Mouse (Mus musculus) adrenal gland (tissue): Measurements from ENCODE around the gene Cdkl3.

Experiments used
- intact Hi-C: fragments of 180-260 bp; cut with DNase I; formaldehyde crosslinking; loops from one replicate; pipeline ENCODE4 v1.15.1; 2025

The Cdkl3 gene

DNA sequence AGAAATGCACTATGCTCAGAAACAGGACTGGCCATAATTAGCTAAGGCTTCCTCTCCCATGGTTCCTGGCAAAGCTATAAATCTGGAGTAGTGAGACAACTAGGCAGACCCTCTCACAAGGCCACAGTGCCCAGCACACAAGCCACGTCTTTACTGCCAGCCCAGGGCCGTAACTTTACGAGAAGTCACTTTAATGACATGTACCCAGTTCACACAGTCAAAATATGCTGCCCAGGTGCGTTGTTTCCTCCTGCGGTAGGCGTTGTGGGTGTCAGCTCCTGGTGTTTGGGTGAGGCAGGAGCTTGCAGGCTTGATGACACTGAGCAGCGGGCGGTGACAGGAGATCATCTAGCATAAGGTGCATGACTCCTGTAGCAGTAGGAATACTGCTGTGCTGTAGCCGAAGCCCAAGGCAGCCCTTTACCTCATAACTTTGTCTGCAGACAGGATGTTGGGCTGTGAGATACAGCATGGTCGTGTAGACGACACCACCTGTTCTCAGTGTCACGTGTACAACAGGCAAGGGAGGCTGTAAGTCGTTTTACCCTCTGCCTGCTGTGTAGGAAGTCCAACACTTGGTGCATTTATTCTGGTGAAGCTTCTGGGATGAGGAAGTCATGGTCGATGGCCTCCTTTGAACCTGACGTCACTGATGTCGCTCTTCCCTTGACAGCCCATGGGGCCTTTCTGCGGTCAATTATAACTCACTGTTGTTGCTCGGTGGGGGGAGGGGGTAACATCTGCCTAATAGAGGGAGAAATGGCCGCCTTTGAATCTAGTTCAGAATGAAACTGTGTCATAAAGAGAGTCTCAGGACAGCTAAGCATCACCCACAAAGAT is 72.0 kb downstream of the Cdkl3 start:
- intact Hi-C loops: no loop called here

DNA sequence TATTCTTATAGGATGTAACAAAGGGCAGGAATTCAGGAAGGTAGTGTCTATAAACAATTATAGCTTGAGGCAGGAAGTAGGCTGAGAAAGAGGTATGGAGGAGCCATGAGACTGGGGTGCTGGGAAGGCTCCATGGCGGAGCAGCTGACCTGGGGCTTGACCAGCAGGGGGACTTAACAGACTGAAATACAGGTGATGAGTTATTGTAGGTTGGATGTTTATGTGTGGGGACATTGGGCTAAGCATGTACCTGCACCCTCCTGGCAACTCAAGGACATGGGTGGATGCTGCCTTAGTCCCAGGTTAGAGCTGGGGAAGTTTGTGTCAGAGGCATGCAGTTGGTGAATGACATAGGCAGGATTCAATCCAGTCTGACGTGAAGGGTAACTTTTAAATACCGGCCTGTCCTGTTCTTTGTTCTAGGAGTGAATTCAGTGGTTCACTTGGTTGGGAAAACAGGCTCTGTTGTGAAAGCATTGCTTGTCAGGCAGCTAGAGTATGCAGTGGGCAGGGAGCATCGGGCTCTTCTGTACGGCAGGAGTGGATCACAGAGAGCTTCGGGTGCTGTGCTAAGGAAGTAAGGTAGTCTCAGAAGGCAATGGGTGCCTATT is 72.8 kb downstream of the Cdkl3 start:
- intact Hi-C loops: no loop called here

DNA sequence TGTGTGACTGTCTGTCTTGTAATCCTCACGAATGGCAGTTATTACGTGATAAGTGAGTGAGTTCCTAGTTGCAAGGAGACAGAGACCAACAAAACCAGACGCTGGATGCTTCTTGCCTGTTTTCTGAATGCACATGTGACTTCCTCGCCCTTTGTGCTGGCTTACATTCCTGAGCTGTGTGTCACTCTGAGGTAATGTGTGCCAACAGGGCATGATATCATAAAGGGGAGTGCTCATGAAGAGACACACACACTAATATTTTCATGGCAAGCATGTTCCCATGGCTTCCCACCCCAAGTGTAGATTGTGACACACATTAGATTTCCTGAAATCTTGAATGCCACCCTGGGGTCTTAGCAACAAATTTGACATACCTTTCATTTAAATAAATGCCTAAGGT is 73.9 kb downstream of the Cdkl3 start:
- intact Hi-C loops: no loop called here

DNA sequence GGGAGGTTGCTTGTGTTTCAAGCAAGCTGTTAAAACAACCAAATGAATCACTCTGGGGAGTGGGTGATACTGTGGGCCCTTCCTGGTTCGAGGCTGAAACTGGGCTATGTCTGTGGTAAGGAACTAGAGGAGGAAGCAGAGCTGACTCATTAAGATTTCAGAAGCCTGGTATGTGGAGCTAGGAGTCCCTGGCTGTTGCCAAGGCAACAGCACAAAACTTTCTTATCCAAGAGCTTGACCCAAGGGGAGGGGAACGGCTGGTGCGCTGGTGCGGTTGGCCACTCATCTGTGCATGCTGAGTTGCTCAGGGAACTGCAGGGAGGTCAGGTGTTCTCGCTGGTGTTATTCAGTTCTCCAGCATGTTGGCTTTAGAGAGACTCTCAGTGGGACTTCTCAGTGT is 76.0 kb downstream of the Cdkl3 start:
- intact Hi-C loops: no loop called here

DNA sequence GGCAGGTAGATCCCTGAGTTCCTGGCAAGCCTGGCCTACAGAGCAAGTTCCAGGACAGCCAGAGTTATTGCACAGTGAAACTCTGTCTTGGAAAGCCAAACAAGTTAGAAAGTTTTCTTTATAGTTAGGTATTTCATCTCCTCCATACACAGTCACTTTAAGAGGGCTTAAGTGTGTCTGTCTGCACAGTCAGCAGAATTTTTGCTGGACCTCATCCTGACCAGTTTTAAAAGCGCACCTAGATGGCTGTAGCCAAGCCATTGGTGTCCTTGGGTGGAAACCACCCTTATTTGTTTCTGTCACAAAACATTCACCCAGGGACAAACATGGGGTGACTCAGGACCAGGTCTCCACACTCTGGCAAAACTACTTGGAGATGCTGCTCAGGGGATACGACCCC is 76.6 kb downstream of the Cdkl3 start:
- intact Hi-C loops: no loop called here

DNA sequence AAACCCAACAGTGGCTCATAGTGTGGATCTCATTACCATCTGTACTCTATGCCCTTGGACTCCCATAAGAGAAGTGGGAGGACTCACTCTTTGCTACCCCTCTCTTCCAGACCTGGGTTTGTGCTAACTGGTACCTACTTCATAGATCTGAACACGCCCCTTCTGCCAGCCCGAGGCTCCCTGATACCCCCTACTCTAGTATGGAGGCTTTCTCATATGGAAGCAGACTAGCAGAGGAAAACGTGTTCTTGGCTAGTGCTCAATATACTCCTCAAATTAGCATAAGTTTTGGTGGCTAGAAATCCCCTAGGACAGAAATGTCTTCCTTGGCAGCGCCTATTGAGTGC is 81.8 kb downstream of the Cdkl3 start:
- intact Hi-C loops: no loop called here

DNA sequence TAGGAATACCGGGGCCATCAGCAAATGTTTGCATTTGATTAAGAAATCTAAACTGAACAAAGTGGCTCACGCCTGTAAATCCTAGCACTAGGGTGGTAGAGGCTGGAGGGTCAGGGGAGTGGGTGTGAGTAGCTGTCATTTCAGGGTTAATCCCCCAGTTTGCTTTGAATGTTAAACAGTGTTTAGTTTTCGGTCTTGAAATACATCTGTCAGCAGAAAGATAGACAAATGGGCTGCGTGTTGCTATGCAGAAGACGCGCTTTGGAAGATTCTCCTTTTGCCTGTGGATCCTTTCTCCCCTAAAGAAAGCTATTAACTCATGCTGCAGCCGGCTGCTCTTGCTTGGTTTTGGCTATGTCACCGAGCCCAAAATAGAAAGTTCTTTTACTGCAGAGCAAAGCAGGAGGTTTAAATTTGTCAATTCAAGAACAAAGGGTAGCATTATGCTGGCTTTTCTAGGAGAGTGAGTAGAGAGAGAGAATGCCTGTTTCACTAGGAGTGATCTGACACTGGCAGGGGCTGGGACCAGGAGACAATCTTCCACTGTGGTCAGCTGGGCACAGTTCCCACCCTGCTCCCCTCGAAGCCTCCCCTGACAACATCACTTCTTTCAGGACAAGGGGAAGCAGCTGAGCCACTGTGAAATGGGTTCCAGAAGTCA is 82.3 kb downstream of the Cdkl3 start:
- intact Hi-C loops: no loop called here

DNA sequence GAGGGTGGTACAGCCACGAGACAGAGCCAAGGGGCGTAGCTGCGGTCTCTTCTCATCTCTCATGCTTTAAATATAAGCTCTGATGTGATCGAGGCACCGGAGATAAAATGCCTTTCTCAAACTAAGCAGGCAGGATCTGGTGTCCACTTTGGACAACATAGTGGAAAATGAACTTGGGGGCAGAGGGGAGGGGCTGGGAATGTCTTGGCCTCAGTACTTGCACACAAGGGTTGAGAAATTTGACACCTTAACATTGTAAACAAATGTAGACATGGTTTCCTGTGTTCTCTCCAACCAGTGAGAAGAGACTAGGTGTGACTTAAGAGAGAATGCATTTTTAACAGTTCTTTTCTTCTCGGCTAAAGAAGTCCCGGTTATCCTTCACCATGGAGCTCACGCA is 85.3 kb downstream of the Cdkl3 start:
- intact Hi-C loops: no loop called here

DNA sequence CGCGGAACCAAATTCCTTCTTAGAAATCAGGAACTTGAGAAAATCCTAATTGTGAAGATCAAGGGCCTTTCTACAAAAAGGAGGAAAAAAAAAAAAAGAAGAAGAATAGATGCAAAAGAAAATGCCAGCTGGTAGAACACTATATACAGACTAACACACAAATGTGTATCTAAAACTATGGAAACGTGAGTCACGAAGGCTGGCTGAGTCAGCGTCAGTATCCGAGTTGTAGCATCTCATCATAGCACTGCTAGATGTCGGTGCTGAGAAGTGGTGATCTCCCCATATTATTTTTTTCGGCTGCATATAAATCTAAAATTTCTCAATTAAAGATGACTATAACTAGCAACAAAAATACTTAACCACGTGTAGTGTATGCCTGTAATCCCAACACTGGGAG is 87.2 kb downstream of the Cdkl3 start:
- intact Hi-C loops: no loop called here

DNA sequence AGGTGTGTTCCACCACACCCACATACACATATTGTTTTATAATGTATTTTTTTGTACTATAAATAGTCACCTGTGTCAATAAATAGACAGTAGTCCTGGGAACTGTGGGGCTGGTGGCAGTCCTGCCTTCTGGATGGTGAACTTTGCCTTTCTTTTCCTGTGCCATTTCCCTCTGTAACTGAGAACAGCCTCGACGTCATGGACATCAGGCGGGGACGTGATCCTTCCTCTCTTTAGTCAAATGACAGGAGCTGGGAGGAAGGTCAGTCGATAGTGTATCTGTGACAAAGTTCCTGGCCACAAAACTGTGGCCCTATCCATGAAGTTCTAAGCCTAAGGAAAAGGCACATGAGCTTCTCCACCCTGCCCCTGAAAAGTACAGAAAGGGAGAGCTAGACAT is 90.5 kb downstream of the Cdkl3 start:
- intact Hi-C loops: no loop called here

DNA sequence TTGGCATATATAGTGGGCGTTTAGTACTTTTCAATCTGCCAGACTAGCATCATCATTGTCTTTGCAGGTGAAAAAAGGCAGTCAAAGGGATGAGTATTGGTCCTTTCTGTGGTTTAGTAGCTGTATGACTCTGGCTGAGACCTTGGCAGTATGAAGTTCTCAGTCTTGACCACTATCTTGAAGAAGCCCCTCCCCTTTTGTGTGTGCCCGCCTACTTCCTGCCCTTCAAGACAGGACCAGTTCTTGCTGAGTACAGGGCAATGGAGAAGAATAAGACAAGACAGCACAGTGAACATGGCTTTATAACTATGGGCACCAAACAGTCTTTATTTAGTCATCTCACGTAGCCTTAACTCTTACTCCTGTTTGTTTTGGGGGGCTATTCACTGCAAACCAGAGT is 93.0 kb downstream of the Cdkl3 start:
- intact Hi-C loops: no loop called here

DNA sequence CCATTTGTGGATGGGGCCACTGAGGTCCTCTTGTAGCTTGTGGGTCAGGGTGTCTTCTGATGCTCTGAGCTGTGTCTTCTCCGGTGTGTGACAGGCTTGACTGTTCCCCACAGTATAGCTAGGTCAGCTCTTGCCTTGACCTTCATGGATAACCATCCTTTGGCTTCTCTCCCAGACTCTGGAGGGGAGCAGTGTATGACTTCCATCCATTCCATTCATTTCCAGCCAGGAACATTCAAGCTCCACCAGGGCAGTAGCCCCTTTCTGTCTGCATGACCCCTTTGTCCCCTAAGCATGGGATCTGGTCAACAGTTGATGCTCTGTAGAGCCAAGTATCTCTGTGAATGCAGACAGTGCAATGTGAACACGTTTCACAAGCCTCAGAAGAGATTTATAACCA is 93.6 kb downstream of the Cdkl3 start:
- intact Hi-C loops: no loop called here

DNA sequence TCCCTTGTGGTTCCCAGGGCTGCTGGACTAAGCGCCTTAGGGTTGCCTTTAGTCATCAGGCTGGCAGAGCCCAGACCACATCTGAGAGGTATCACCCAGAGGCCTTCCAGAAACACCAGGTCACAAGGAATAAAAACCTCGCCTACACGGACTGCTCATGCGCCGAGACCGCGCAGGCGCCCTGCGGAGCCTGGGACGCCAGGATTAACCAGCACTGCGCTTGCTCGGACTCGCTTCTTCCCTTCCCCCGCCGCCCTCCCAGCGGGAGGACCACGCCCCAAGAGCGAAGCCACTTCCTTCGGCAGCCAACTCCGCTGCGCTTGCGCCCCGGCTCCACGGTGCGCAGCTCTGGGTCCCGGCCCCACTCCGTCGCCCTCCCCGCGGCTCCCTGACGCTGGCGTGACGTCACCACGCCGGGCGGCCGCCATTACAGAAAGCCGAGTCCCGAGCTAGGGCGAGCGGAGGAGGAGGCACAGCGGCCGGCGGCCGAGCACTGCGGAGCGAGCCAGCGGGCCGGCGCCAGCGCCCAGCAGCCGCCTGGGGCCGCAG is 94.5 kb downstream of the Cdkl3 start, which contains the start of gene Ppp2ca:
Gene Ppp2ca (plus strand): TSS at position 284 of the 549 bp plus-strand sequence.
- intact Hi-C loops: no loop called here

DNA sequence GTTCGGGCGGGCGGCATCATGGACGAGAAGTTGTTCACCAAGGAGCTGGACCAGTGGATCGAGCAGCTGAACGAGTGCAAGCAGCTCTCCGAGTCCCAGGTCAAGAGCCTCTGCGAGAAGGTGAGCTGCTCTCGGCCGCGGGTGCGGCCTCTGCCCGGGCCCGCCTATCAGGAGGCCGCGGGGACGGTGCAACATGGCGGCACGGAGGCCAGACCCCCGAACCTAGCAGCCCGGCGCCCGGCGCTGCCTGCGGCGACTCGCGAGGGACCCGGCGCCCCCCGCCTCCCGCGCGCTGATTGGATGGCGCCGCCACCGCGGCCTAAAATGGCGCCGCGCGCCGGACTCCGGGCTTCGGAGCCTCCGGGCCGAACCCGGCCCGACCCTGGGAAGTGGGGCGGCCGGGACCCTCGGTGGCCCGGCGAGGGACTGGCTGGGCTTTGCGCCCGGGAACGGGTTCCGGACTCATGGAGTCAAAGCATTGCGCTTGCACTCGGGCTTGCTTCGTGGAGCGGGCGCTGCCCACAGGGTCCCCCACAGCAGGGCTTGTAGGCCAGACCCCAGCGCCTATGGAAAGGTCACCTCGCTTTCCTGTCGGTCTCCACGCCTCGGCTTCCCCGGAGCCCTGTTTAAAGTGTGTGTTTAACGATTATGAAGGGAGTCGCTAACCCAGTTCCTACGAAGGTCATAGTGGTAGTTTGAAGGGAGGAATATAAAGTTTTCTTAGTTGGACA is 95.2 kb downstream of the Cdkl3 start:
- intact Hi-C loops: no loop called here

DNA sequence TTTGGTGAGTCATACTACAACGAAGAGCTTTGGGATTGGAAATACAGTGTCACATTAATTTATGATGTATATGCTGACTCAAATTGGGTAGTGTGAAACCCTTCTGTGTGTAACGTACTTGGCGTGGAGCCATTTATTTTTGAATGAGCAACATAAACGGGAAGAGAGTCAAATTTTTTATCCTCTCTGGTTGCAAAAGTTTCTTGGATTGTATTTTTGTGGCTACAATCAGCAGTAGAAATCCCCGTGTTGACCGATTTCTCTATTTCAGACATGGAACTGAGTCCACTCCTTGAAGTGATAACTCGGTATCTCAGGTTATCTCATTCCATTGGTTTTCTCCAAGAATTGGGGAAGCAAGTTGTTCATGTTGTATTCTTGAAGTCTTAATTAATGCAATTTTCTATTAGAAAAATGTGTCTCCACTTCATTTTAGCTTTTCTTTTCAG is 95.8 kb downstream of the Cdkl3 start:
- intact Hi-C loops: no loop called here

DNA sequence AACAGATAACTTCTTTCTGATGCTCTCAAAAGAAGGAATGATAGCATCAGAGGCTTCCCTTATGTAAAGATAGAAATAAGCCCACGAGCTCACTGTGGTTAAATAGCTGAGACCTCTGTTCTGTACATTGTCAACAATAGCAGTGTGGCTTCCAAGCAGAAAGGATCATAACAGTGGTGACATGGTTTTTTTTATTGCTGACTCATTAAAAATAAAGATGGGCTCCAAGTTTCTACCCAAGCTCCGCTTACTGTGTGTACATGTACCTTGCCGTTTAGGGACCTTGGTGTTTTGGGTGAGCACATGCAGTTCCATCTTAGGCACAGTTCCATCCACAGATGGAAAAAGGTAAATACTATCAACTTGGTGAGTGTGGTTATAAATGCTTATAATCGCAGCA is 99.0 kb downstream of the Cdkl3 start:
- intact Hi-C loops: no loop called here

DNA sequence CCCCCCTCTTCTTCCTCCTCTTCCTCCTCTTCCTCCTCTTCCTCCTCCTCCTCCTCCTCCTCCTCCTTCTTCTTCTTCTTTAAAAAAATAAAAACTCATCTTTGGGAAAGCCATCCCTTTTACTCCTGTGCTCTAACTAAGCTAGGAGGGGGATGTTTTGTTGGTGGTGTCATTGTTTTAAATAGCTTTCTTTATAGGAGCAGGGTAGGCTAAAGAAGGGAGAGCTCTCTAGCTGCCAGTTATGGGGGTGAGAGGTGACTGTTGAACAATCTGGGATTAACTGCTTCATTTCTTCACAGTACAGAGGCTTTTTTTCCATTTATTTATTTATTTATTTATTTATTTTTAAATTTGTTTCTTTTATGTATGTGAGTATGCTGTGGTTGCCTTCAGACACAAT is 101.5 kb downstream of the Cdkl3 start:
- intact Hi-C loops: no loop called here

DNA sequence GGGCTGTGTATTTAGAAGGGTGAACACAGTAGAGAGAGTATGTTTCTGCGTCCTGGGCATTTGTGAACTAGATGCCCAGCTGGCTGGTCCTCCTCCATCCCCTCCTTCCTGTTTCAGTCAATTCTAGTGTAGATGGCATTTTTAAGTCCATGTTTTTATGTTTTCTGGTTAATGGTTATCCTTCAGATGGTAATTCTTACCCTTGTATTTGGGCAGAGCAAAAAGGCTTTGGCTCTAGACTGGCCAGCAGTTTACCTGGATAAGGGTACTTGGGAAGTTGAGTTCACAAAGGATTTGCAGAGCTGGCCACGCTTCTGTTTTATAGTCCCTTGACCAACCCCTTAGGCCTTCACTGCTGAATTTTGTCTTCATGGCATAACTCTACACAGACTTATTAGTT is 102.0 kb downstream of the Cdkl3 start:
- intact Hi-C loops: no loop called here

DNA sequence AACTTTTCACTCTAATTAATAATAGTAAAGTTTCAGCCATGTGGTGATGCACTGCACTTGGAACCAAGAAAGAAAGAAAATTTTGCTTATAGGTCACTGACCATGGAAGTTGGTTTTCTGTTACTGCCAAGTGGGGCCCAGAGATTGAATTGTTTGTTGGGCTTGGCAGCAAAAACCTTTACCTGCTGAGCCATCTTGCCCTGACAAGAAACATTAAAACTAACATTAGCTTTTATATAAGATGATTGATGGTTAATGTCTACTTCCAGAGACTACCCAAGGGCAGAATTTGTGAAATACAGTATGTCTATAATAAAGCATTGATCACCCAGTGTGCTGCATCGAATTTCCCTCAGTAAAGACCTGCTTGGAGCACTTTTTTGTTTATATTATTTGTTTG is 102.4 kb downstream of the Cdkl3 start:
- intact Hi-C loops: no loop called here

DNA sequence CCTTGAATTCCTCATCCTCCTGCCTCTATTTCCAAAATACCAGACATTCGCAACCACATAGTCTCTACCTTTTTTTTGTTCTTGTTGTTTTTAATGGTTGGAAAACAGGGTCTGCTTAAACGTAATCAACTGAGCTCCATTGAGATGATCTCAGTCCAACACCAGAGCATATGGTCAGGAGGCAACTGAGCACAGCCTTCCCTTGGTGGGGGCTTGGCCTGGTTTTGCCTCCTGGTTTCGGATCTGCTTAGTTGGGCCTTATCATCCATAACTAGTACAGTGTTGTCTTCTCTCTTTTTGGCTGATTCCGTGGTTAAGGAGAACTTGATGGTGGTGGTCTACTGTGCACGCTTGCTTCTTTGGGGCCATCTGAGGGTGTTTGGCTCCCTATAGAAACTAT is 104.8 kb downstream of the Cdkl3 start:
- intact Hi-C loops: no loop called here

DNA sequence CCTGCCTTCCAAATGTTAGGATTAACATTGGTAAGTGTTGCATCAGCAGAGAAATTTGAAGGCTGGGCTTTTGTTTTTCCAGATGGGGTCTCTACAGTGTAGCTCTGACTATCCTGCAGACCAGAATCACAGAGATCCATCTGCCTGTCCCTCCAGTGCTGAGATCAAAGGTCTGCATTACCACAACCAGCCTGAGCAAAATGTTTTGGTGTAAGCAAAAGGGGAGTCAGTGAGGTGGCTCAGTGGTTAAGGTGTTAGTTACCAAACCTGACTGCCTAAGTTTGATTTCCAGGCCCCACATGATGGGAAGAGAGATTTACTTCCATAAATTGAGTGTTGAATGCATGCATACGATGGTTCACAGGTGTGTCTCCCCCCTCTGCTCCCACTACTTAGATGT is 105.4 kb downstream of the Cdkl3 start:
- intact Hi-C loops: no loop called here

DNA sequence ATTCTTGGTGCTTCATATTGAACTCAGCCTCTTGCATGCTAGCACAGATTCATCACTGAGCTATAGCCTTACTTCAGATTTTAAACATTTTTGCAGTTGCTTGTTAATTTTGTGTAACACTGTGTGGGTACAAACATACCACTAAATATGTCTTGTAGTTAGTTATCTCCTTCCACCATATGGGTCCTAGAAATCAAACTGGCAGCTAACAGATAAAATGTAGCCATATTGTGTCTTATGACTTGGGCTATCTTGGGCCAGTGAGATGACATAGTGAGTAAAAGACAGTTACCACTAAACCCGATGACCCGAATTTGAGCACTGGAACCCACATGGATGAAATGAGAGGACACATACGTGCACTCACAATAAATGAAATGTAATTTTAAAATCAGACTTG is 111.5 kb downstream of the Cdkl3 start:
- intact Hi-C loops: no loop called here
